Mouse (Mus musculus) testis, adult 2 months (tissue): ENCODE results near the gene Btn2a2.

Source experiments
- CTCF ChIP-seq: fragments of 200-500 bp; IDR thresholded peaks from 2 replicates; pipeline ENCODE4 v1.5.1; 2012; ENCODE audit warnings: low read depth, mild to moderate bottlenecking, inconsistent platforms, low read length, moderate library complexity; ENCODE audit not compliant: control insufficient read depth, insufficient read depth, insufficient replicate concordance
- POLR2A ChIP-seq: fragments of 200-500 bp; IDR thresholded peaks from 2 replicates; pipeline ENCODE4 v1.6.1; 2012; ENCODE audit warnings: low read depth, mild to moderate bottlenecking, inconsistent platforms, low read length, moderate library complexity; ENCODE audit not compliant: control insufficient read depth

DNA sequence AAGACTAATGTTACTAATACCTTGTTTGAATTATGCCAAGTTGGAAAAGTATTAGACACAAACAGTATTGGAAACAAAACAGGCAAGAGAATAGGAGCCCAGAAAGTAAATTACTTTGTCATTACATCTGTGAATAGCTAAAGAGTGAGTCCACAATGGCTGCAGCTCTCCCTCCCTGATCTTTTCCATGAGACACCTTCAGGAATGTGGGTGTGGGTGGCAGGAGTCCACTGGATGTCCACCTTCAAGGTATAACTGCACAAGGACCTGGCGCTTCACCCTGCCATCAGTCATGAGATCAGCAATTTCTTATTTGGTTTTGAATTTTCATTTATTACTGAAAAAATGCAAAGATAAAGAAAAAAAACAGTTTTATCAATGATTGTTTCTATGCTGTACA is 22.4 kb downstream of the Btn2a2 start:
- TF ChIP-seq POLR2A = no peak
- TF ChIP-seq CTCF = no peak
